Mouse (Mus musculus): ENCODE data around the gene Mapk7. TPM values are rescaled to one million over a fixed set of nuclear protein-coding genes. Genes with fewer than 3 reads are reported as not detected.

Gene Mapk7
- polyA plus RNA-seq, 1 experiment = 32.2 TPM

DNA sequence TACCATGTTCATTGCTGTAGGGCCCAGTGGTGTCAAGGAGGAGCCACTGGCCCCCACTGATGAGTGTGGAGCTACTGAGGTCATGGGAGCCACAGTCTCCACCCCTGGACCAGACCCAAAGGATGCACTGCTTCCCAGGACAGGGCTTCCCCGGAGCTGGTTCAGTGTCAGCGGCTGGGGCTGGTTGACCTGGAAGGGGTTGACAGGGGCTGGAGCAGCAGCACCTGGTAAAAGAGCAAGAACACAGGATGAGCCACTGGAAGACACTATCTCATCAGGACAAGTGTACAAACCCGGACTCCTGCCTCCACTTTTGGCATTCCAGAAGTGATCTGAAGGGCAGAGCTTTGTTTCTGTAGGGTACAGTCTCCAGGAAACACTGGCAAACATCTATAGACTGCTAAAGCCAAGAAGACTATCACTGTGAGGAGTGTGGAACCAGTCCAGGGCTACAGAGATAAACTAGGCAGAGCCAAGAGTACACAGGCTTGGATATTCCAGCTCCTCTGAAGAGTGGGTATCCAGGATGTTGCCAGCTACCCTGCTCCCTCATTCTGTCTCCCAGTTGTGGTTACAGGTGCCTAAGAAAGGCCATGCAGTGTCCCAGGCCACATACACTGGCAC, 25.4 kb upstream of the Mapk7 start:
- TF ChIP-seq CTCF (IDR thresholded peaks at IDR 0.05; ENCODE audit: extremely low read depth, insufficient read depth, low read length) = no peak
- no peak for TF ChIP-seq POLR2A (IDR thresholded peaks at IDR 0.05; ENCODE audit: extremely low read depth, insufficient read depth, low read length)
- Histone ChIP-seq H3K4me1 (ENCODE audit: control insufficient read depth, insufficient read depth, low read length) (no peaks in the 10 kb centered on the region), H3K27ac (ENCODE audit: insufficient read depth, low read length) (no peak overlapping the region), H3K4me3 (ENCODE audit: insufficient read depth, low read length) (no peak overlapping the region)

DNA sequence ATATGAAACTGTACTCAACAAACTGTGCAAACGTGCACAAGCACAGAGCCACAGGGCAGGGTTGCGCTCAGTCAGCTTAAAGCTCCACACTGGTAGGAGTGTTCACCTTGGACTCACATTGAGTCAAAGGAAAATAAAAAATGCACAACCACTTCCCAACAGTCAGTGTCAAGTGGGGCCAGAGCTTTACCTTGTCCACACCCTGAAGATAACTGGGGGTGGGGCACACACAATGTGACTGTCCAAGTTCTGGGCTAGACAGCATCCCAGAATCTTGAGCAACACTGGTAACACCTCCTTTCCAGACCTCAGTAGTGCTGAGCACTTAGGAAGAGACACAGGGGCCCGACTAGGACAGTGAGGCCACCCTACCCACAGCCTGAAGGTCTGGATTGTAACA, 24.7 kb upstream of the Mapk7 start:
- Histone ChIP-seq H3K27ac (ENCODE audit: insufficient read depth, low read length) (no peak overlapping the region), H3K4me1 (ENCODE audit: control insufficient read depth, insufficient read depth, low read length) (no peaks in the 10 kb centered on the region), H3K4me3 (ENCODE audit: insufficient read depth, low read length) (no peak overlapping the region)
- TF ChIP-seq POLR2A (IDR thresholded peaks at IDR 0.05; ENCODE audit: extremely low read depth, insufficient read depth, low read length) (no peak), CTCF (IDR thresholded peaks at IDR 0.05; ENCODE audit: extremely low read depth, insufficient read depth, low read length) (no peak)

GRCm38 (mm10) chr11:61517971-61518370, 23.8 kb upstream of the Mapk7 start:
- Histone ChIP-seq H3K4me3 (ENCODE audit: insufficient read depth, low read length) (no peak overlapping the region), H3K27ac (ENCODE audit: insufficient read depth, low read length) (no peak overlapping the region), H3K4me1 (ENCODE audit: control insufficient read depth, insufficient read depth, low read length) (no peaks in the 10 kb centered on the region)
- TF ChIP-seq POLR2A (IDR thresholded peaks at IDR 0.05; ENCODE audit: extremely low read depth, insufficient read depth, low read length) (no peak), CTCF (IDR thresholded peaks at IDR 0.05; ENCODE audit: extremely low read depth, insufficient read depth, low read length) (no peak)

DNA sequence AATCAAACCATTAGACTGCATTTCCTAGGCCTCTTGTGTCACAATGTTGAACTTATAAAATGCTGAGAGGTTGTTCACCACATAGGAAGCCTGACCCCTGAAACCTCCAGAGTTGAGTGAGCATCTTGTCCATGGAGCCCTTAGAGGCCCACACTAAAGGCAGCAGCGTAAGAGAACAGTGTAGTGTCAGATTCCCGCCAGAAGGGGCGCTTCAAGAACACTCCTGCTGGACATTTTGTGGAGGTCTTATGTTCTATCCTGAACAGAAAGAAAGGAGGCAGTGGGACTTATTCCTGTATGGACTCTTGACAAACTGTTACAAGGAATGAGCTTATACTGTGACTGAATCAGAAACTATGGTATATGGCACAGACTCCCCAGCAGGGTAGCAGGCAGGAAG, 20.7 kb upstream of the Mapk7 start:
- peak; percentile 40; the same call in 1 of the 2 replicates for TF ChIP-seq CTCF (IDR thresholded peaks at IDR 0.05; ENCODE audit: extremely low read depth, insufficient read depth, low read length)
- TF ChIP-seq POLR2A (IDR thresholded peaks at IDR 0.05; ENCODE audit: extremely low read depth, insufficient read depth, low read length) = no peak
- Histone ChIP-seq H3K4me1 (ENCODE audit: control insufficient read depth, insufficient read depth, low read length) (no peaks in the 10 kb centered on the region), H3K4me3 (ENCODE audit: insufficient read depth, low read length) (no peak overlapping the region), H3K27ac (ENCODE audit: insufficient read depth, low read length) (no peak overlapping the region)

DNA sequence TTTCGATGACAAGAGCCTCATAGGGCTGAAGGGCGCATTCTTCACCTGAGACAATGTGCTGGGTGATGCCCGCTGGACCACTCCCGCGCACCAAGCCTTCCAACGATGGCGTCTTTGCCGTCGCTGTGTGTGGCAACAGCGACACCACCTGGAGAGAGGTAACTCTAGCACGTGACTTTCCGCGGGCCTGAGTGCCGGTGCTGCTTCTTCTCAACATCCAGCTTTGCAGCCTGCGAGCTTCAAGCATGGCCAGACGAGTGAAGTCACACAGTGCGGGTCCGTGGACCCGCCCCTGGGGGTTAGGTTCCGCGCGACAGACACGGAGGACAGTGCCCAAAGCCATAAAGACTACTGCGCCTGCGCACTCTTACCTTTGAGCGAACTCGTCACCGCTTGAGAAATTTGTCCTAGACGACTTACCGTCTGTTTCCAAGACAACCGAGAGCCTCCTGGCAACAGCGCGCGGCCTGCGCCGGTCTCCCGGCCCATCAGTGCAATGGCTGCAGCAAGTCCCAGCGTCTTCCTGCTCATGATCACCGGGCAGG, 10.6 kb upstream of the Mapk7 start, which contains the start of gene B9d1:
Gene B9d1 (plus strand): TSS at position 432 of the 545 bp plus-strand sequence.
- peaks cover 5% of the 10 kb centered on the region; the same call in 1 of the 2 replicates for H3K4me1 ChIP-seq (ENCODE audit: control insufficient read depth, insufficient read depth, low read length)
- TF ChIP-seq CTCF (IDR thresholded peaks at IDR 0.05; ENCODE audit: extremely low read depth, insufficient read depth, low read length) (peak; percentile 96), POLR2A (IDR thresholded peaks at IDR 0.05; ENCODE audit: extremely low read depth, insufficient read depth, low read length) (peak; percentile 74)
- H3K27ac ChIP-seq (ENCODE audit: insufficient read depth, low read length) = peak within 1 kb of the TSS; percentile 85
- peak within 1 kb of the TSS; percentile 42 for H3K4me3 ChIP-seq (ENCODE audit: insufficient read depth, low read length)

DNA sequence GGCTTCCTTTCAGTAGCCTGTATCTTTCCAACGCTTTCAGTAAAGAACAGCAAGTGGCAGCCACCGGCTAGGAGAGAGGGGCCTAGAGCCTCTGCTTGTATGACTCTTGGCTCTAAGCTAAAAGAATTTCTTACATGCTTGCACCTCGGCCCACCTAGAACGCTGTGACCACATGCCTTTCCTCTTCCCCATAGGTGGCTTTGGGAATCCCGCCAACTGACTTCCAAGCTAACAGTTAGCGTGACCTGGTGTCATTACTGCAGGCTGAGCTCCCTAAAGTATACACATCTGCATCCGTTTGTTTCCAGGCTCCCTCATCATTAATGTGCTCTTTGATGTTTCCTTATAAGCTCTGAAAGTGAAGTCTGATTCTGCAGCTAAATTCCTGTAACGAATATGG, 9.7 kb upstream of the Mapk7 start:
- Histone ChIP-seq H3K27ac (ENCODE audit: insufficient read depth, low read length) (no peak overlapping the region), H3K4me3 (ENCODE audit: insufficient read depth, low read length) (no peak overlapping the region; the same call in 1 of the 2 replicates), H3K4me1 (ENCODE audit: control insufficient read depth, insufficient read depth, low read length) (peaks cover 5% of the 10 kb centered on the region; the same call in 1 of the 2 replicates)
- TF ChIP-seq CTCF (IDR thresholded peaks at IDR 0.05; ENCODE audit: extremely low read depth, insufficient read depth, low read length) (no peak), POLR2A (IDR thresholded peaks at IDR 0.05; ENCODE audit: extremely low read depth, insufficient read depth, low read length) (no peak)

DNA sequence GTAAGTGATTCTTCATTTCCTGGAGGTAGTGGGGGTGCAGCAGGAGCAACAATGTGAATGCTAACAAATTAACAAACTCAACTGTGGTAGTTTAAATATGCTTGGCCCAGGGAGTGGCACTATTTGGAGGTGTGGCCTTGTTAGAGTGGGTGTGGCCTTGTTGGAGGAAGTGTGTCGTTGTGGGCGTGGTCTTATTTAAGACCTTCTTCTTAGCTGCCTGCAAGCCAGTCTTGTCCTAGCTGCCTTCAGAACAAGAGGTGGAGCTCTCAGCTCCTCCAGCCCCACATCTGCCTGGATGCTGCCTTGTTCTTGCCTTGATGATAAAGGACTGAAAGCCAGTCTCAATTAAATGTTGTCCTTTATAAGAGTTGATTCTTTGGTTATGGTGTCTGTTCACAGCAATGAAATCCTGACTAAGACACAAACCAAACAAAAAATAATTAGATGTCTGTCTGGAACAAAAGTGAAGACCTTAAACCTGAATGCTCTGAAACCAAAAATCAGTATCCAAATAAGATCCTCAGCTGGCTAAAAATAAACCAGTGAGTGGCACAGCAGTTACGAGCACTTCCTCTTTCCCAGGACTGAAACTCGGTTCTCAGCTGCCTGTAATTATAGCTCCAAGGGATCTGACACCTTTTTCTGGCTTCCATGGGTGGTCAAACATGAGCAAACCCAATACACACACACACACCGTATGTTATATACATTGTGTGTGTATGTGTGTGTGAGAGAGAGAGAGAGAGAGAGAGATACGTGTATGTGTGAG, 4.7 kb upstream of the Mapk7 start:
- H3K27ac ChIP-seq (ENCODE audit: insufficient read depth, low read length) = peak overlapping the region; percentile 48; the same call in 1 of the 2 replicates
- no peak overlapping the region for H3K4me3 ChIP-seq (ENCODE audit: insufficient read depth, low read length)
- H3K4me1 ChIP-seq (ENCODE audit: control insufficient read depth, insufficient read depth, low read length) = no peaks in the 10 kb centered on the region; the same call in 1 of the 2 replicates
- TF ChIP-seq CTCF (IDR thresholded peaks at IDR 0.05; ENCODE audit: extremely low read depth, insufficient read depth, low read length) (no peak), POLR2A (IDR thresholded peaks at IDR 0.05; ENCODE audit: extremely low read depth, insufficient read depth, low read length) (no peak)

DNA sequence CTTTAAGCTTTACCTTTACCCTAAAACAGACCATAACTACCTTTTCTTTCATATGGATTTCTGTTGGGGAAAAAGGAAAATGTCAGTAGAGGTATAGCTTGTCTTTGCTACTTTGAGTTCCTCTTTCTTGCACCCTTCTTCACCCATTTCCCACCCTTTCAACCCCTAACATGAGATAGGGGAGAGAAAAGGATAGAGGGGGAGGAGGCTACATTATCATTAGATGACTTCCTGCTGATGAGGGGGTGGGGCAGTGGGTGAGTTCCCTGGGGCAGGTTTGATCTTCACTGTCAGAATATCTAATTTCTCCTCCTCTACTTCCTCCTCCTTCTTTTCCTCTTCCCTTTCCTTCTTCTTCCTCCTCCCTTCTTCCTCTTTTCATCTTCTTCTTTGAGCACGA, 3.3 kb upstream of the Mapk7 start:
- Histone ChIP-seq H3K4me3 (ENCODE audit: insufficient read depth, low read length) (no peak overlapping the region), H3K4me1 (ENCODE audit: control insufficient read depth, insufficient read depth, low read length) (peaks cover 1% of the 10 kb centered on the region; the same call in 1 of the 2 replicates), H3K27ac (ENCODE audit: insufficient read depth, low read length) (no peak overlapping the region)
- no peak for TF ChIP-seq POLR2A (IDR thresholded peaks at IDR 0.05; ENCODE audit: extremely low read depth, insufficient read depth, low read length)
- no peak for TF ChIP-seq CTCF (IDR thresholded peaks at IDR 0.05; ENCODE audit: extremely low read depth, insufficient read depth, low read length)

DNA sequence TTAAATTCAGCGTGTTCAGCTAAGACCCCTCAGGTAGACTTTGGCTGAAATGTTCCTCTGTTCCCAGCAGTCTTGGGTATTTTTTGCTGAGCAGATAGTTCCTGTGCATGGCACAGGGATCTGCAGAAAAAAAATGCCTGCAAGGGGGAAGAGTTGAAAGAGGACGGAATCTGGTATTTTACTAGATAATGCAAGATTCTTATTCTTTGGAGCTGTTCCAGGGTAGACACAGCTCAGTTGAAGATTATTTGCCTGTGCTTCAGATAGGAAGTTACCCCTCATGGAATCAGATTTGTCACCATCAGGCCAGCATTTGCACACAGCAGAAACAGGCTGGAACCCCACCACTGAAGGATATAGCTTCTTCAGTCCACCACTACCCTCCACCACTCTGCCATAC, 1.3 kb upstream of the Mapk7 start:
- no peak overlapping the region for H3K4me3 ChIP-seq (ENCODE audit: insufficient read depth, low read length)
- TF ChIP-seq POLR2A (IDR thresholded peaks at IDR 0.05; ENCODE audit: extremely low read depth, insufficient read depth, low read length) = no peak
- TF ChIP-seq CTCF (IDR thresholded peaks at IDR 0.05; ENCODE audit: extremely low read depth, insufficient read depth, low read length) = no peak
- peaks cover 1% of the 10 kb centered on the region; the same call in 1 of the 2 replicates for H3K4me1 ChIP-seq (ENCODE audit: control insufficient read depth, insufficient read depth, low read length)
- no peak overlapping the region for H3K27ac ChIP-seq (ENCODE audit: insufficient read depth, low read length)

Measured in cortical plate, adult 2 months (tissue).